Mouse (Mus musculus) liver, adult 2 months (tissue): ENCODE results near the gene Ugt1a9.

Experiments used
- CTCF ChIP-seq: fragments of 200-500 bp; IDR thresholded peaks from 2 replicates; pipeline ENCODE4 v1.5.1; 2011; ENCODE audit warnings: low read depth, low read length, control low read depth
- POLR2A ChIP-seq: fragments of 200-500 bp; IDR thresholded peaks from 2 replicates; pipeline ENCODE4 v1.6.1; 2011; ENCODE audit warnings: low read length, control low read depth; ENCODE audit not compliant: insufficient read depth; ENCODE audit errors: extremely low read depth

GRCm38 (mm10) chr1:88223591-88223990 is 153.0 kb downstream of the Ugt1a9 start:
- no peak for TF ChIP-seq CTCF
- TF ChIP-seq POLR2A = no peak
